Mouse (Mus musculus): Measurements from ENCODE around the gene Spata31d1a.
"Not testable (repeated sequence)": the region's sequence is repeated elsewhere in the genome, so short reads cannot be mapped to it uniquely, and the experiment has no call there.

Spata31d1a gene

GRCm38 (mm10) chr13:59710230-59710629 lies at the start of gene Spata31d1a:
TSS of gene Spata31d1a (minus strand) at chr13:59710330.
- DNase-seq (ENCODE audit: low spot score) = no peak

- DNase-seq (ENCODE audit: low spot score) = no peak
Measured at GRCm38 (mm10) chr13:59756906-59757305, 46.8 kb upstream of the Spata31d1a start.

DNA sequence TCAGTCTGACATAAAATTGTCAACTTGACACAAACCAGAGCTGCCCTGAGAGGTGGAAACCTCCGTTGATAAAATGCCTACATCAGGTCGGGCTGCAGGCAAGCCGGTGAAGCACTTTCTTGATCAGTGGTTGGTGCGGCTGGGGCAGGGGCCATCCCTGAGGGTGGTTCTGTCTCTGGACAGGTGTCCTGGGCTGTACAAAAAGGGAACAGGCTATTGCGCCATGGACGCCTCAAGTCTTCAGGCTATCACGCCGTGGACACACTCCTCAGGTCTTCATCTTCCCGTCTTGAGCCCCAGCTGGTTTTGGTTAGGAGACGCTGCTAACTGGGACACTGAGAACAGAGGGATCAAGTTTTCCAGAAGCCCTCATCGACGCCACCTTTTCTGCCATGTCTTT lies 40.2 kb upstream of the Spata31d1a start:
- no peak for DNase-seq (ENCODE audit: low spot score)

DNA sequence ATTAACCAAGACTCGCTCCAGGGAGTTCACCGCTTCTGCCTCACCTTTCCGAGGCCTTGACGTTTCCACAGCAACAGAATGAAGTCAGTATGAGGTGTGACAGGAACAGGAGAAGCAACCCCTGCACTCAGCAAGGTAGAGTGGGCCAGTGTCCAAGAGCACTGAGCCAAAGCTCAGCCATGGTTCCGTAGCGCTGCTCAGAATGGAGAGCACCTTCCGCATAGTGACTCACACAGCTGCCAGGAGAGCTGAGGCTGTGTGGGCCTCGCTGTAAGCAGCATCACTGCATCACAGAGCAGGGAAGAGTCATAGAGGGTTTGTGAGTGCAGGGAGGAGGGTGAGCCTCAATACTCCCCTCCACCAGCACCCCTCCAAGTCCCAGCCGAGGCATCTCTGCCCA lies 36.6 kb upstream of the Spata31d1a start, which contains the start of gene 1700014D04Rik:
Gene 1700014D04Rik (minus strand): TSS at position 42 of the 400 bp plus-strand sequence.
- DNase-seq (ENCODE audit: low spot score) = no peak

DNA sequence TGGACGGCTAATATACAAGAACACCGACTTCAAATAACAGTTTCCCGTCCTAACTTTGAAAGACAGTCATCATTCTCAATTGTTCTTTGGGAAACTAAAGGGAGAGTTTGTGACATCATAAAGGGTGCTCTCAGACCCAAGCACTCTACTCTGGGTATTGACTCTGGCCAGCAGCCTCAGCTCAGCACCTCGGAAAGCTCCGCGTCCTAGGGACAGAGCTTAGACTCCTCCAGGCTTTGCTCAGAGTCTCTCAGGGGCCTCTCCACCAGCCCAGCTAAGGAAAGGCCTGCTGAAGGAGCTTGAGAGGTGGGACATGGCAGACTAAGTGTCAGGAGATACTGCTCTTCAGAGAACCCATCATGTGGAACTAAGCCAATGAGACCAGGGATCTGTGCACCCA lies 36.0 kb upstream of the Spata31d1a start:
- peak; percentile 22 for DNase-seq (ENCODE audit: low spot score)

GRCm38 (mm10) chr13:59745462-59745861 lies 35.3 kb upstream of the Spata31d1a start:
- DNase-seq (ENCODE audit: low spot score) = no peak

DNA sequence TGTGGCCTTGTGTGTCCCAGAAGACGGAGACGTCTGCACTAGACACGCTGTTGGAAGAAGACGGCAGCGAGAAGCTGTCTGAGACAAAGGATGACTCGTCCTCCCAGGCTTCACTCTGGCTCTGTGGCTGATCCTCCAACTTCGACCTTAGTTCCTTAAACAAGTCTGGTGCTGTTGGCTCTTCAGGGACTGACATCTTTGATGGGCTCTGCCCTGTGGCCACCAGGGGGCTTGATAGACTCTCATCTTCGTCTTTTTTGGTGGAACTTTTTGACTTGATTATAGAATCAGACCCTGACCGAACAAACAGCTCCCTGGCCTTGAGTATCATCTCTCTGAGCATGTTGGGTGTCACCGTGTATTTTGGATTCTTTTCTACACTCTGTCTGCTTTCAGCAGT lies 31.6 kb upstream of the Spata31d1a start:
- no peak for DNase-seq (ENCODE audit: low spot score)

GRCm38 (mm10) chr13:59741096-59741495 lies 31.0 kb upstream of the Spata31d1a start:
- no peak for DNase-seq (ENCODE audit: low spot score)

DNA sequence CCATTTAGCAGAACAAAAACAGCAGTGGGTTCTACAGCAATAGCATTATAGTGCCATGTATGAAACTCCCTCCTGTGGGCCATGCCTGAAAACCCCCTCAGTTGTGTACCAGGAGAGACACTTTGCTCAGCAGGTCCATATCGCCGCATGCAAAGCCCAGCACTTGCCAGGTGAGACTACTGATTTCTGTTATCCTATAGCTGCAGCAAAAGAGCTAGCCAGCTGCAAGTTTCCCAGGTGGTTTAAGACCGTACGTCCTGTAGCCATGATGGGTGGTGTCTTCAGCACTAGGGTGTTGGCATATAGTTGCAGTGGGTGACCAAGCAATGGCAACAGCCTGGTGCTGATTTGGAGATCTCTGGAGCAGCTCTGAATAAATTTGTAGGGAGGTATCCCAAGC lies 29.3 kb upstream of the Spata31d1a start:
- no peak for DNase-seq (ENCODE audit: low spot score)

DNA sequence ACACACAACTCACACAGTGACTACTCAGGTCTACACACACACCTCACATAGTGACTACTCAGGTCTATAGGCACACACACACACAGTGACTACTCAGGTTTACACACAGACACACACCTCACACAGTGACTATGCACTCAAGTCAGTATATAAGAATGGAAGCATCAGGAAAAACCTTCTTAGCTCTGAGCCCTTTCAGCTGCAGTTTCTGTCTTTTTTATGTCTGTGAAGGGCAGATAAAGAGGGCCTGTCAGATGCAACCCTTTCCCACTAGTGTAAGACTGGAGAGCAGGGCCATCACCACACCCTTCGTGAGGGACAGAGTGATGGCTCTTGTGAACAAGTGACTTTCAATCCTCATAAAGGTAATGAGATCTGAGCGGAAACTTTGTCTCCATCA lies 28.3 kb upstream of the Spata31d1a start:
- no peak for DNase-seq (ENCODE audit: low spot score)

DNA sequence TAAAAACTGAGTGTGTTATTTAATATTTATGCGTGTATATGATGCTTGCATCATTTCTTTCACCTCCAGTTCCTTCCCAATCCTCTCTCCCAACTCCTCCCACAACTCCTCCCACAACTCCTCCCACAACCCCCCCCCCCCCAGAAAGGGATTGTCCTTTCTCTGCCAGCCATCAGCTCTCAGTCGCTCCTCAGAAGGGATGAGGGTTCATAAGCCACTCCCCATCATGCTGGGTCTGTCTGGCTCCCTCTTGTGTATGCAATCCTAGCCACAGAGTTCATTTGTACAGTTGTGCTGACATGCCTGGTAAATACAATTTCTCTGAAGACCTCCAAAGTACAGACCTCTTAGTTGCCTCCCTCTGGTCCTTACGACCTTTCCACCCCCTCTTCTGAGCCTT lies 25.1 kb upstream of the Spata31d1a start:
- peak; percentile 18 for DNase-seq (ENCODE audit: low spot score)

- DNase-seq (ENCODE audit: low spot score) = not testable (repeated sequence)
Measured at GRCm38 (mm10) chr13:59734347-59734746, 24.2 kb upstream of the Spata31d1a start.

DNA sequence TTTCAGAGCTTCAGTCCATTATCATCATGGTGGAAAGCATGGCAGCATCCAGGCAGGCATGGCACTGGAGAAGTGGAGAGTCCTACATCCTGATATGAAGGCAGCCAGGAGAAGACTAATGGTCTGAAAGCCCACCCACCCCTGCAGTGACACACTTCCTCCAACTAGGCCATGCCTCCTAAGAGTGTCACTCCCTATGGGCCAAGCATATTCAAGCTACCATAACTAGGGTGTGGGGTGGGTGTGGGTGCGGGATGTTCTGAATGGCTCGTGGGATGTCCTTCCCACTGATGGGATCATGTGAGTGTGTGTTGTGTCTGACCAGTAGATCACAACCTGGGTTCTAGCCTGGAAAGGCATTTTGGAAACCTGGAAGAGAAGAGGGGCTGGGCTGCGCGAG lies 23.8 kb upstream of the Spata31d1a start:
- DNase-seq (ENCODE audit: low spot score) = no peak

DNA sequence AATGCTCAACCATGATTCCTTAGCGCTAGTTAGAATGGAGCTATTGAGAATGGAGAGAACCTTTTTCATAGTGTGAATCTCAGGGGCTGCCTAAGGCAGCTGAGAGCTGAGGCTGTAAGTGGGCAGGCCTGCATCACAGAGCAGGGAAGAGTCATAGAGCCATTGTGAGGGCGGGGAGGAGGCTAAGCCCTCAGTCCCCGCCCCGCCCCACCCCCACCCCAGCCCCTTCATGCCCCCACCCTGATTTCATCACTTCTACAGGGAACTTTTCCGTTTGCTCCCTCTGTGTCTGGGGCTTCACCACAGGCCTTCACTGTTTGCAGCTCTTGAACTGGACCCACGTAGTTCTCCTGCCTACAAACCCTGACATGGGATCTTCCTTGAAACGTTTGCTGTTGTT lies 21.5 kb upstream of the Spata31d1a start, which contains the start of gene Spata31d1d:
Gene Spata31d1d (minus strand): TSS at position 101 of the 400 bp plus-strand sequence.
- DNase-seq (ENCODE audit: low spot score) = no peak

- peak; percentile 70 for DNase-seq (ENCODE audit: low spot score)
Measured at GRCm38 (mm10) chr13:59728378-59729093, 18.4 kb upstream of the Spata31d1a start.

GRCm38 (mm10) chr13:59726139-59726867 lies 16.2 kb upstream of the Spata31d1a start:
- DNase-seq (ENCODE audit: low spot score) = no peak

DNA sequence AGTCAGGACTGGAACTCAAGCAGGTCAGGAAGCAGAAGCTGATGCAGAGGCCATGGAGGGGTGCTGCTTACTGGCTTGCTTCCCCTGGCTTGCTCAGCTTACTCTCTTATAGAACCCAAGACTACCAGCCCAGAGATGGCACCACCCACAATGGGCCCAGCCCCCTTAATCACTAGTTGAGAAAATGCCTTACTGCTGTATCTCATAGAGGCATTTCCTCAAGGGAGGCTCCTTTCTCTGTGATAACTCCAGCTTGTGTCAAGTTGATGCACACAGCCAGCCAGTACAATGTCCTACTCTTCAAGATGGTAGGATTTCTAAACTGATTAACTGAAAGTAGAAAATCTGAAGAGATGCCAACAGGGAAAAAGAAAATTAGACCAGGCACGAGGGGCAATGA lies 12.0 kb upstream of the Spata31d1a start:
- not testable (repeated sequence) for DNase-seq (ENCODE audit: low spot score)

- DNase-seq (ENCODE audit: low spot score) = no peak
Measured at GRCm38 (mm10) chr13:59719475-59719874, 9.3 kb upstream of the Spata31d1a start.

GRCm38 (mm10) chr13:59718857-59719440 lies 8.8 kb upstream of the Spata31d1a start:
- not testable (repeated sequence) for DNase-seq (ENCODE audit: low spot score)

DNA sequence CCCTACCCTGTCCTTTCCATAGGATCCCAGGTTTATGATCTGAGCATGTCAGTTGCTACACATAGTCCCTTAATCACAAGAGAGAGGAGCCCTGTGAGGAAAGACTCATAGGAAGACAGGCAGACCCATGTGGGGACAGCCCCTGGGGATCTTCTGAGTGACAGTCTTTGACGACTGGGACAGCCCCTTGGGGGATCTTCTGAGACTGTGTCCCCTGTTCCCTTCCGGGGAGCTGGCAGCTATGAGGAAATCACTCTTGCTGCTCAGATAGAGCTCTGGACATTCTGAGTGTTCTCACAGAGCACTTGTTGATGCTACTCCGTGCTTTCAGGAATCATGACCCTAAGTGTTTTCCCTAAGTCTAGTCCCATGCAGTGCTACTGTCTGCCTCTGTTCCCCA lies 3.6 kb upstream of the Spata31d1a start:
- no peak for DNase-seq (ENCODE audit: low spot score)

GRCm38 (mm10) chr13:59711984-59712383 lies 1.9 kb upstream of the Spata31d1a start, which contains the start of gene Spata31d1b:
TSS of gene Spata31d1b (plus strand) at chr13:59712284.
- not testable (repeated sequence) for DNase-seq (ENCODE audit: low spot score)

GRCm38 (mm10) chr13:59704562-59704961 lies 5.6 kb downstream of the Spata31d1a start:
- no peak for DNase-seq (ENCODE audit: low spot score)

- DNase-seq (ENCODE audit: low spot score) = no peak
Measured at GRCm38 (mm10) chr13:59703514-59703913, 6.6 kb downstream of the Spata31d1a start.
